Mouse (Mus musculus) bone marrow macrophage, adult 2 months (primary cell): ENCODE measurements at regions not wholly inside any gene's neighbourhood (a gene's known extent, or its start where the extent isn't known, plus 50 kb on each side); places are given as distances from the start of the nearest gene placed in this dataset.

ENCODE experiments used
- H3K27ac ChIP-seq: 2 replicates; pipeline ENCODE4 v1.5.1; 2012; ENCODE audit warnings: low read depth, low read length; ENCODE audit not compliant: insufficient read depth
- H3K4me1 ChIP-seq: 2 replicates; pipeline ENCODE4 v1.6.1; 2012; ENCODE audit warnings: low read length; ENCODE audit not compliant: control insufficient read depth, insufficient read depth
- H3K4me3 ChIP-seq: 2 replicates; pipeline ENCODE4 v1.5.1; 2012; ENCODE audit warnings: mild to moderate bottlenecking, low read length, moderate library complexity; ENCODE audit not compliant: insufficient read depth
- CTCF ChIP-seq: IDR thresholded peaks from 2 replicates; pipeline ENCODE4 v1.5.1; 2012; ENCODE audit warnings: low read depth, mild to moderate bottlenecking, low read length, moderate library complexity
- POLR2A ChIP-seq: IDR thresholded peaks from 2 replicates; pipeline ENCODE4 v1.6.1; 2012; ENCODE audit warnings: mild to moderate bottlenecking, low read depth, low read length, borderline replicate concordance

DNA sequence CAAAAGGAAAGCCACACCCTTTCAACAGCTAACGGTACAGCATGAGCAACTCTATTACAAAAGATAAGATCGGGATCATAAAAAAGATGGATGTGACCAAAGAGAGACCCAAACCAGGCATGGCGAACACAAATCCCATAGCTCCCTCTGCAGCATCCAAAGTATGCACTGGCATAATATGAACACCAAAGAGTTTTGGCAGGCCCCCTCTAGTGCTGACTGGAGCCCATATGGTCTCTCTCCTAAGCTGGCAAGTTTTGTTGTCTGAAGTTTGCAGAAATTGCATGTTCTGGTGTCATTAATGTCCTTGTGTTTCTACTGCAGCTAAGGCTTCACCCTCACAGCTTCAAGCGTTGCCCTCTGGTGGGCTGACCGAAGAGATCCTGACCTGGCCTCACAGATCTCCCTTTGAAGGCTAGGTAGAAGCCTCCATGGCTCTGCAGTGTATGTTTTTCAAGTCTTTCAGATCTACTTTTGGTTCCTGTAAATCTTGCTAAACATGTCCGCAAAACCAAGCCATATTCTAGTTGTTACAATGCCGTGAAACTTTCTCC, 75.7 kb upstream of the Bcl2l14 start:
- Histone ChIP-seq H3K4me3 (no peak overlapping the region), H3K27ac (no peak overlapping the region), H3K4me1 (no peaks in the 10 kb centered on the region)
- no peak for TF ChIP-seq POLR2A
- no peak for TF ChIP-seq CTCF

DNA sequence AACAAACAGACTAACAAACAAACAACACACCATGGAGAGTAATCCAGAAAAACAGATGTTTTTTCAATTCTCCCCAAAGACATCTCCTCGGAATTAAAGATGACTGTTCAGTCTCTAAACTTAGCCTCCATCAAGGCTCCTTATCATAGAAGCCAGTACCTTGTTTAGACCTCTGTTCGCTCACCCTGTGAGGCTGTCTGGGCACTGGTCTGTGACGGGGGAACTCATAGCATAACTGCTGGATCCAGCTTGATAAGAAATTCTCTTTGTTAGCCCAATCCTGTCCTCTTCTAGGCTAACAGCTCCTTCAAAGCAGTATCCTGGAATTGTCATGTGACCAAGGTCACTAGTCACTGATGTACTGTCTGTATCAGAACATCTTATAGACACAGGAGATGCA, 72.1 kb upstream of the Bcl2l14 start:
- Histone ChIP-seq H3K4me3 (no peak overlapping the region), H3K4me1 (no peaks in the 10 kb centered on the region), H3K27ac (no peak overlapping the region)
- TF ChIP-seq CTCF (no peak), POLR2A (no peak)

- Histone ChIP-seq H3K4me1 (no peaks in the 10 kb centered on the region), H3K4me3 (no peak overlapping the region), H3K27ac (no peak overlapping the region)
- no peak for TF ChIP-seq POLR2A
- TF ChIP-seq CTCF, result no peak
Observed at GRCm38 (mm10) chr6:134325564-134325963, 70.6 kb upstream of the Bcl2l14 start.

GRCm38 (mm10) chr6:134329550-134330299, 66.4 kb upstream of the Bcl2l14 start:
- H3K4me1 ChIP-seq, result 0 out of 2 replicates have a peak, but pooled peaks cover 2% of the 10 kb centered on the region
- no peak overlapping the region for H3K27ac ChIP-seq
- TF ChIP-seq POLR2A (no peak), CTCF (no peak)
- no peak overlapping the region for H3K4me3 ChIP-seq

DNA sequence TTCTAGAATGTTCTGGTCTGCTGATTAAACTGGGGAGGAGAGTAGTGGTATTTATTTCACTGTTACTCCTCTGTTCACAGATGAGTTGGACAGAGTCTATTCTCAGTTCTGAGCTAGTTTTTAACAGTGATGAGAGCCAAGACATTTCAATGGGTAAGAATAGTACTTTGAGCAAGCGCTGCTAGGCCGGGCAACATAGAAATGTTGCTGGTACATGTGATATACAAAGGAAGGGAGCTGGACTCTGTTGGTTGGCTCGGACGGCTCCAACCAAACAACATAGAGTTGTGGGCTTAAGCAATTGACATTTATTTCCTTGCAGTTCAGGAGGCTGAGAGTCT, 65.8 kb upstream of the Bcl2l14 start:
- no peak overlapping the region for H3K27ac ChIP-seq
- no peak for TF ChIP-seq CTCF
- no peak for TF ChIP-seq POLR2A
- no peak overlapping the region for H3K4me3 ChIP-seq
- 0 out of 2 replicates have a peak, but pooled peaks cover 2% of the 10 kb centered on the region for H3K4me1 ChIP-seq

- Histone ChIP-seq H3K4me3 (peak overlapping the region; percentile 14; the same call in 1 of the 2 replicates), H3K4me1 (0 out of 2 replicates have a peak, but pooled peaks cover 2% of the 10 kb centered on the region), H3K27ac (no peak overlapping the region)
- no peak for TF ChIP-seq CTCF
- TF ChIP-seq POLR2A, result no peak
Observed at GRCm38 (mm10) chr6:134332718-134333432, 63.2 kb upstream of the Bcl2l14 start.

GRCm38 (mm10) chr6:134335711-134336110, 60.4 kb upstream of the Bcl2l14 start:
- no peak for TF ChIP-seq POLR2A
- no peak for TF ChIP-seq CTCF
- Histone ChIP-seq H3K27ac (no peak overlapping the region), H3K4me3 (no peak overlapping the region), H3K4me1 (0 out of 2 replicates have a peak, but pooled peaks cover 2% of the 10 kb centered on the region)

DNA sequence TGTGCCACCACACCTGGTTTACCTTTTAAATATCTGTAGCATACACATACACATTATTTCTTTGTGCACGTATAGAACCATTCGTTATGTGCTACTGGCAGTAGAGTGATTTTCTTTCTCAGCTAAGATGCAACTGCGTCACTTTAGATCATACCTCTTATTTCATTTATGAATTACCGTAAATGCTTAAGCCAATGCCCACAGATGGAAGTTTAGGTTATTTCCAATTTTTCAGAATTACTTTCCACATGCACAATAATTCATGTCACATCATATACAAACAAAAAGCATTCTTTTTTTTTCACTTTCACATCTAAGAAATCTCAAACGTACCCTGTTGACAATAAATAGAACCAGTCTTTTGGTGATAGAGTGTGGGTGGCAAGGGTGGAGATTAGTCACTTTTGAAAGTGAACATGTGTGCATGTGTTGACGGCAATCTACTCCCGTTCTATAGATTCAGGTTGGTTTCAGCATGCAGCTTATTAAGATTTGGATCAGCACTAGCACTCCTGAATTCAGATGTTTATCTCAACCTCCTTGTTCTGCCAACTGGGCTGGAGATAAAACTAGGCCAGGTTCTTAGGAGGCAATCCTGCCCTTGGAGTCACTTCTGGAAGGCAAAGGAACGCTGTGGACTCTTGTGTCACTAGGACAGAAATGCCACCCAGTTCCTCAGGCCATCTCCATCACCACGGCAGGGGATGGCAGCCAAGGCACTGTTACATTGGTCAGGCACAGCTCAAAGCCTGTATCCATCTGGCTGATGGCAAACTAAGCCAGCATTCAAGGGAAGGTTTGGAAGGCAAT, 53.1 kb upstream of the Bcl2l14 start:
- TF ChIP-seq CTCF (no peak), POLR2A (no peak)
- no peak overlapping the region for H3K4me3 ChIP-seq
- H3K4me1 ChIP-seq, result no peaks in the 10 kb centered on the region
- H3K27ac ChIP-seq, result no peak overlapping the region

GRCm38 (mm10) chr6:134343606-134343901, 52.6 kb upstream of the Bcl2l14 start:
- Histone ChIP-seq H3K27ac (no peak overlapping the region), H3K4me1 (no peaks in the 10 kb centered on the region), H3K4me3 (no peak overlapping the region)
- TF ChIP-seq POLR2A (no peak), CTCF (no peak)
